Mouse (Mus musculus): ENCODE measurements at regions not wholly inside any gene's neighbourhood (a gene's known extent, or its start where the extent isn't known, plus 50 kb on each side); places are given as distances from the start of the nearest gene placed in this dataset.

DNA sequence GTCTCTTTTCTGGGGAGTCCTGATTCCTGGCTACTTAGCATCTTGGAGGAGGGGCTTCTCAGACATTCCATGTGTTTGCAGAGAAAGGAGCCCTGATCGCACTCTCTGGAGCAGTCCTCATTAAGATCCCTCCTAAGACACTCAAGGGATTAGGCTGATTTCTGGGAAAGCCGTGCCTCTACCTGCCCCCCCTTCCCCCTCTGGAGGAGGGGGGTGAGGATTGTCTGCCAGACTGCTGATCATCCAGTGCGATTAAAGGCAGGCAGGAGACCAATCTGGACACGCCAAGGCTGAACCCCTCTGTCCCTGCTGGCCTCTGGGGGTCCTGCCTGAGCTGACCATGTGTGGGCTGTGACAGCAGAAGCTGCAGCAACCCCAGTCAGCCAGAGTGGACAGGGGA, 65.4 kb downstream of the Vegfa start:
- no peak for TF ChIP-seq CTCF (IDR thresholded peaks at IDR 0.05)
- DNase-seq: no peak
- no peak overlapping the region for H3K27ac ChIP-seq

DNA sequence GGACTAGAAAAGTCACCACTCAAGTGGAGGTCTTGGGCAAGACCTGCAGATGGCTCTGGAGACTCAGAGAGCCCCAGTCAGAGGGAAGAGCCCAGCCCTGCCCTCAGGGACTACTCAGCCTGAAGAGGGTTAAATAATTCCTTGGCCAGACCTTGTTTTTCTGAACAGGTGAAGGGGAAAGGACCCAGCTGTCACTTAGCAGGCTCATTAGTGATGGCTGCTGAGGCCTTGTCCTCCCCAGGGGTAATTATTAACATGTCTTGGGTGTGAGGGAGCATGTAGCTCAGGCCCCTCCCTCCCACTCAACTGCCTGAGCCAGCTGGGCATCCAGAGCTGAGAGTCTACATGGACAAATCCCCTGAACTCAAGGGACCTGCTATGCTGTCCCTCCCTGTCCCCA, 68.1 kb downstream of the Vegfa start:
- no peak for TF ChIP-seq CTCF (IDR thresholded peaks at IDR 0.05)
- intact Hi-C loops (cut with DNase I): no loop called here
- no peak overlapping the region for H3K27ac ChIP-seq
- DNase-seq: peak; percentile 4
- no peak overlapping the region for H3K4me3 ChIP-seq

More for the DNA sequence above, 65.4 kb downstream of the Vegfa start:
- H3K4me3 ChIP-seq: no peak overlapping the region
- intact Hi-C loops (cut with DNase I): no loop called here

DNA sequence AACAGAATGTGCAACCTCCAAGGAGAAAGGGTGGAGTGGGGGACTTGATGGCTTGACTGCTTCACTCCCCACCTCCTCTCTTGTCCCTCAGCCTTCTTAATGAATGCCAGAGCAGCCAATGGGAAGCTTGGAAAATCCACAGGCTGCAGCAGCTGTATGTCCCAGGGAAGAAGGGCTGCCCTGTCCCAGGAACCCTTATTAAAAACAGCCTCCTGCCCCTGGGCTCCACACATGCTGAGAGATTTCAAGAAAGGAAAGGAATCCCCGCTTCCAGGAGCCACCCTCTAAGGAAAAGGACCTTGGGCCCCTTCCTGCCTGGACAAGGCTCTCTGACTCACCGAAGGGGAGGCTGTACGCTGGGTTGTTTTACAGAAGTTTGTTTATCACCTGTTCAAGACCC, 68.8 kb downstream of the Vegfa start:
- no peak overlapping the region for H3K4me3 ChIP-seq
- no peak for TF ChIP-seq CTCF (IDR thresholded peaks at IDR 0.05)
- DNase-seq: peak; percentile 0
- H3K27ac ChIP-seq: no peak overlapping the region
- intact Hi-C loops (cut with DNase I): no loop called here

DNA sequence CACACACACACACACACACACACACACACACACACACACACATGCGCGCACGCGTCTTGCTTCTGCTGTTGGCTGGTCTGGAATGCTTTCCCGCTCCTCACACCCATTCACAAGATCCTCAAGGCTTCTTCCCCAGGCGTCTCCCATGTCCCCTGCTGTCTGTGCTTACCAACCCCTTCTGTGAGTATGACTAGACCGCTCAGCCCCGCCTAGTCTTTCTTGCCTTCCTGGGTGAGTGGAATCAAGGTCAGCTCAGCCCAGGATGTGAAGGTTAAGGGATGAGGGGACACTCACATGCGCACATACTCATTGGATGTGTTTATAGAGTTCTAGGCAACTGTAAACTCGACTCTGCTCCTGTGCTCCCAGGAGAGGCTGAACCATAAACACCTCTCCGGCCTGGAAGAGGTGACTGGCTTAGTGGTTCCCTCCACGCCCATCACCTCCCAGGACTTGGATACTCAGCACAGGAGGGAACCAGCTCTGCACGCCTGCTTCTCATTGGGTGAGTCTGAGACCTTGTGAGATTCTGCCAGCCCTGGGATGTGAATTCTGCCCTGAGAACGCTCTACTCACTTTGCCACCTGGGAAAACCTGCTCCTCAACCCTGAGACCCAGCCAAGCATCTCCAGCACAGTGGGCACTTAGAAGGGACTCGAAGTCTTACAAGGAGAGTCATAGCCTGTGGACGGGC, 70.4 kb downstream of the Vegfa start:
- Histone ChIP-seq H3K4me3 (no peak overlapping the region), H3K27ac (no peak overlapping the region)
- TF ChIP-seq CTCF (IDR thresholded peaks at IDR 0.05): no peak
- intact Hi-C loops (cut with DNase I): no loop called here
- peak; percentile 12 for DNase-seq

DNA sequence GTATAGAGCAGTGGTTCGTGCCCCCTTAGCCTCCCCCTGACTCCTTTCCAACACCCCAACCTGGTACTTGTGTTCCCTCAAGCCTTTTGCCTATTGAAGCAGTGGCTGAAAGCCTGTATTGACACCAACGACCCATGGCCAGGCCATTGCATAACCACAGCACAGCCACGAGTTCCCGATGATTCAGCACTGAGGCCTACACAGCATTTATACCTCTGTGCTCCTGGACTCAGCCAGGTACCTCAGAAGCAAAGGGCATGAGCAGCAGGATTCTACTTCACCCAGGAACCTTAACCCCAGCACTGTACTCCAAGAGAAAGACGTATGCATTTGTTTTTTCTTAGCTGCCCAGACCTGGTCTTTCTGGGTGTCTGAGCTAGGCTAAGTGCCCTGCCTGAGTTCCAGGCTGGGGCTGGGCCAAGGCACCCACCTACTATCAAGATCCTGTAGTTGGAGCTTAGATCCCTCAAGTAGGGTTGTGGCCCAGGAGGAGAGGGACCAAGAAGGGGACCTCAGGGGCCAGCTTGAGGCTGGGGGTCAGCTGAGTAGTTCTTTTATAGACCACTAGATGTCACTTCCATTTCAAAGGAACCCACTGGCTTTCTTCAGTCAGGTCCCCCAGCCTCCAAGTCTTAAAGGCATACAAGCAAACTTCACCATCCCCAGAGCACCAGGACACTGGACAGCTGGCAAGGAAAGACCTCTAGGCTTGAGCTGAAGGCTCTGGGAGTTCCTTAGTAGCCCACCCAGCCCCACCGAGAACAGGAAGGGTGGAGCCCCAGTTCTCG, 73.9 kb downstream of the Vegfa start:
- TF ChIP-seq CTCF (IDR thresholded peaks at IDR 0.05): peak; percentile 41
- no peak for DNase-seq
- intact Hi-C loops (cut with DNase I): no loop called here
- no peak overlapping the region for H3K27ac ChIP-seq
- H3K4me3 ChIP-seq: no peak overlapping the region

DNA sequence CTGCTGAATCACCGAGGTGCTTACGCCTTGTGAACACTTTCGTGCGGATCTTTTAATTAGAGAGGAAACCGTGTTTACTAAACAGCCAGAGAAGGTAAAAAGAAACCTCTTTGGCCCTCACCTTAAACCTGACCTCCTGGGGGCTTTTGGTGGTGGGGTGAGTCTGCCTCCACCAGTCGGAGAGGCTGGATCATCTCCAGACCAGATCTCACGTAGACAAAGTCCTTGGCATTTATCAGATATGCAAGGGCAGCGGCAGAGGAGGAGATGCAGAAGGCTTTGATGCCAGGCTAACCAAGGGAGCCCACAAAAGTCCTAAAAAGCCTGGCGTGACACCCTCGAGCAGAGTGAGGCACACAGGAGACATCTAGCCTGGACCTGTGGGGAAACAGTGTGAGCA, 76.7 kb downstream of the Vegfa start:
- no peak for TF ChIP-seq CTCF (IDR thresholded peaks at IDR 0.05)
- no peak overlapping the region for H3K4me3 ChIP-seq
- no peak overlapping the region for H3K27ac ChIP-seq
- intact Hi-C loops (cut with DNase I): no loop called here
- DNase-seq: no peak

DNA sequence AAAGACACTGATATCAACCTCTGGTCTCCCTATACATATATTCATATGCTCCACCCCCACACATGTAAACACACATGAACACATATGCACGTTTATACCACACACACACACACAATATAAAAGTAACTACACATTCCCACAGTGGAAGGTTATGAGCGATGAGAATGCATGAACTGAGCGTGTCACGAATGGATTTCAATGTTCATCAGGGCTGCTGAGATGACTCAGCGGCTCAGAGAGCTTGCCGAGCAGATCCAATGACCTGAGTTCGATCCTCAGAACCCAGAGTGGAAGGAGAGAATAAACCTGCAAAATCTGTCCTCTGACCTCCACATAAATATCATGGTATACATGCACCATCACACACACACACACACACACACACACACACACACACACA, 77.3 kb downstream of the Vegfa start:
- no peak overlapping the region for H3K4me3 ChIP-seq
- intact Hi-C loops (cut with DNase I): no loop called here
- DNase-seq: no peak
- no peak overlapping the region for H3K27ac ChIP-seq
- no peak for TF ChIP-seq CTCF (IDR thresholded peaks at IDR 0.05)

DNA sequence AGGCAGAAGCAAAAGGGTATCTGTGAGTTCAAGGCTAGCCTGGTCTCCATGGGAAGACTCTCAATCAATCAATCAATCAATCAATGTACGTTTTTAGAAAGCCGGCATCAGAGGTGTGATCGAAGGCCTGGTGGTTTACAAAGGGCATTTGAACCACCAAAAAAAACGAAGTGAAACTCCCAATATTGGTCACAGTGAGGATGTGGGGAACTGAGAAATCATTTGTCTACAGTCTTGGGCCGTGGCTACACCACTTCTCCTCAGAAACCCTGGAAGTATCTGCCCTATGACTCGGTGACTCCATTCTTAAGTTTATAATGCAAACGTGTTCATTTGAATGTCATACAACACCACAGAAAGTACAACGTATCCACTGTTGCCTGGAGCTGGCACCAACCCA, 78.6 kb downstream of the Vegfa start:
- DNase-seq: no peak
- intact Hi-C loops (cut with DNase I): no loop called here
- TF ChIP-seq CTCF (IDR thresholded peaks at IDR 0.05): no peak
- Histone ChIP-seq H3K27ac (no peak overlapping the region), H3K4me3 (no peak overlapping the region)

DNA sequence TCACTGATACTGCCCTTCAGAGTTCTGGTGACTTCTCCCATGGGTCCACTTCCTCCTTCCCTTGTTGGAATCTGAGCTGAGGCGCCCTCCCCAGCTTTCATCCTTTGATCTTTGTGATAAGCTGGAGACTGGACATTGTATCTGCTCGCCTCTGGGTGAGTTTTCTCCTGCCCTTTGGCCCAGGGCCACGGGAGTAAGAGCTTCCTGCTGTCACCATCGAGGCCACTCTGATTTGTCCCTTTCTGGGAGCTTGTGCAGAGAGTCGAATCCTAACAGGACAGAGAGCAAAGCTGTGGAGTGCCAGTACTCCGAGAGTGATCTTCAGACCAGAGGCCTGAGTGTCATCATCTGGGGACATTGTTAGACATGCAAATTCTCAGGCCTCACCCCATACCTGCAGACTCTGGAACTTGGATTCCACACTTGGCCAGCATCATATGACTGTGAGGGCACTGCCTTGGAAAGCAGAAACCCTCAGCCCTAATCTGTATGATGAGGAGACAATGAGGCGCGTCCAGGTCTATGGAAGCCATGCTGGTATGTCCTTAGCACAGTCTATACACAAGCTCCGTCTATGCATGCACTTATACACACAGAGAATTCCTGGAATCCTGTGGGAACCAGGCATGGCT, 81.5 kb downstream of the Vegfa start:
- Histone ChIP-seq H3K27ac (no peak overlapping the region), H3K4me3 (no peak overlapping the region)
- TF ChIP-seq CTCF (IDR thresholded peaks at IDR 0.05): no peak
- DNase-seq: no peak
- intact Hi-C loops (cut with DNase I): no loop called here

DNA sequence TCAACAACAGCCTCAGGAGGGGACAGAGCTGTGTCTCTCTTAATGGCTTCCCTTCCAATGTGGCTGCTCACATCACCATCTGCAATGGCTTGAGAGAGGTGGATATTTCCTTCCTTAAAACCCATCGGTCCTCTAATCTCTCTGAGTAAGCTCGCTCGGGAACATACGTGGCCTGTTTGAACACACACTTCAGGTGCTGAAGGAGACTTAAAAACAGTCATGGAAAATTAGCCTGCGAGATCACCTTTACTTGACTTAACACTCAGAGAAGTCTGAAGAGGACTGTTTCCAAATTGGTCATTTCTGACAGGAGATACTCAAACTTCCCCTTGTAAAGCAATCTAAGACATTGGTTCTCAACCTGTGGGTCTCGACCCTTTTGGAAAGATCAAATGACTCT, 83.0 kb downstream of the Vegfa start:
- Histone ChIP-seq H3K27ac (no peak overlapping the region), H3K4me3 (no peak overlapping the region)
- intact Hi-C loops (cut with DNase I): no loop called here
- DNase-seq: no peak
- no peak for TF ChIP-seq CTCF (IDR thresholded peaks at IDR 0.05)

DNA sequence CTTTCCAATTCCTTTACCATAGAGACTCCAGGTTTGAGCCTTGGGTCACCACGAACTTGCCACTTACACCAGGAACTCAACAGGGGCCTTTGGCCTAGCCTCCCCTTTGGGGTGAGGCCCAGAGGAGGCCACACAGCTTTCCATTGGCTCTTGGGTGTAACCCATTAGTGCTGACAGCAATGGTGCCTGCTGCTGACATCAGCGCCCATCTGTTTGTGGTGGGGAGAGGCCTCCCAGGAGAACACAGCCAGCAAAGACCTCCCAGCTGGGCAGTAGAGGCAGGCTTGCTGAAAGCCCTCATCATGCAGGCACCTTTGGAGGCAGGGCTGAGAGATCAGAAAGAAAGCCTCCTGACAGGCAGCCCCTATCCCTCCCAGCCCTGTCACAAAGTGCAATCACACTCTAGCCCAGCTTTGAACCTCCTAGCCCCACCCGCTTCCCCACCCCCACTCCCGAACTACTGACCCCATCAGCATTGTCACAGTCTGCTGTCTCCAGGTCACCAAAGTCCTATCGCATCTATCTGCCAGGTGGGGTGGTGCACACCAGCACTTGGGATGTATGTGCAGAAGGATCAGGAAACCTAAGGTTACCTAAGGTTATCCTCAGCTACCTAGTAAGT, 83.7 kb downstream of the Vegfa start:
- no peak overlapping the region for H3K27ac ChIP-seq
- TF ChIP-seq CTCF (IDR thresholded peaks at IDR 0.05): no peak
- DNase-seq: no peak
- intact Hi-C loops (cut with DNase I): no loop called here
- H3K4me3 ChIP-seq: no peak overlapping the region

DNA sequence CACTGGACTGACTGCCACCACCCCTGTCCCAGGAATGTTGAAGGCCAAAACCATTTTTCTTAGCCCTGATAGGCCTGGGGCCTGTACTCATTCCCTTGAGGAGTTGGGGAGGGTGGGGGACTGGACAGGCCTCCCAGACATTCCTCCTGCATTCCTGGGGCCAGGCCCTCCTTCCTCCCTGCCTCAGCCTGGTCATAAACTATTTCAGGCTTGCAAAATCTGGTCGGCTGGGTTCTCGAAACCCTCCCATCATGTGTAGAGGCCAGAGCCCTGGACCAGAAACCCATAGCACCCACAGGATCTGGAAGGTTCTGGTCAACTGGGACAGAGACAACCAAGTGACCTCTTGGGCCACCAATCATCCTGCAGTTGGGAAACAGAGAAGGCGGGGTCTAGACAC, 87.2 kb downstream of the Vegfa start:
- TF ChIP-seq CTCF (IDR thresholded peaks at IDR 0.05): no peak
- intact Hi-C loops (cut with DNase I): no loop called here
- no peak overlapping the region for H3K27ac ChIP-seq
- no peak for DNase-seq
- H3K4me3 ChIP-seq: no peak overlapping the region

DNA sequence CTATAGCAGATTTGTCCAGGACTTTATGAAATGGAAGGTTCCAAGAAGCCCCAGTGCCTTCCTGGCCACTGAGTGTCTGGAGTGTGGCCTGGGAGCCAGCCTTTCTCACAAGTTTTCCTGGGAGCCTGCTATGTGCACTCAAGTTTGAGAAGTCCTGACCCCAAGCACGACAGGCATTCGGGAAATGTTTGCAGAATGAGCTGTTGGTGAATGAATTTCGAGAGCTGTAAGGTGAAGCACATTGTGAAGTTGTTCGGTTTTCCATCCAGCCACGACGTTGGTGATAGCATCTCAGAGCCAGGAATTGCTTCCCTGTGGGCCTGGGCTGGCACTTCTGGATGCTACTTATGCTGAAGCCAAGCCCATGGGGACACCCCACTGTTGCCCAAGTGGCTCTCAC, 88.9 kb downstream of the Vegfa start:
- H3K4me3 ChIP-seq: no peak overlapping the region
- TF ChIP-seq CTCF (IDR thresholded peaks at IDR 0.05): no peak
- H3K27ac ChIP-seq: no peak overlapping the region
- intact Hi-C loops (cut with DNase I): no loop called here
- DNase-seq: no peak
